22 mouse cellular contexts compared by ENCODE assay signal in the genomic region with DNA sequence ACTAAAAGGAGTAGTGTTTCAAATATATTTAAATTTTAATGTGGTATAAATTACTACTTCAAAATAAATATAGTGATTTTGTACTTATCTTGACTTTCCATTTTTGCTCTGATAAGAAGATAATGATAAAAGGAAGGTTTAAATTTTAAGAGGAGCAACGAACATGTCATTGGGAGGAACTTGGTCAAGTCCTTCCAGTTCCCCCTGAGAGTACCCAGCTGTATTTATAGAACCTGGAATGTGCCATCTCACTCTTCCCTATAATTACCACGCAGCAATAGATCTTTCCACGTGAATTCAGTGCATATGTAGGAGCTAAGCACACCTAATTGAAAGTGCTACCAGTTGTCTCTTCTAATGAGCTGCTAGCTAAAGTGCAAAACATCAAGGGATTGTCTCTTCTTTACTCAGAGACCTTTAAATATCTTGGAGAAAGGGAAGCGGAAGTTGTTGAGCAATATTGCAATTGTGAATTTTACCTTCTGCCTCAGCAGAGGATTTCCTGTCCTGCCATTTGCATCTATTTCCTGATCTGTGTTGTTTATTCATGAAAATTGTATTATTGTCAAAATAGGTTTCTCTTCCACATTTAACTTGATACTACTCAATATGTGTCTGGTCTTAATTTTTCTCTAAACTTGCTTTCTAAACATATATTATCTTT.
DNase-seq lines count a peak whose midpoint lies in the region; ATAC-seq and TF ChIP-seq lines count a peak whose summit lies in the region.
"Had no signal": no experiment of that assay in that cellular context is flagged by ENCODE, and none has a peak within 500 bp of the region (broad histone marks: within the 10 kb centered on the region; RNA-seq: fewer than 3 reads in every experiment).

No protein-coding gene starts in this region.

- H3K4me2 ChIP-seq in CH12.LX (ENCODE audit: insufficient read depth, low read depth, poor library complexity, severe bottlenecking) = no peak overlapping the region
- no peak overlapping the region for H3K4me2 ChIP-seq in forebrain, embryonic 16.5 days (ENCODE audit: low read length)
- H3K4me2 ChIP-seq in kidney, embryonic 15.5 days = no peak overlapping the region
- H3K4me2 ChIP-seq: embryonic facial prominence, embryonic 13.5 days; forebrain, embryonic 12.5 days; heart, embryonic 13.5 days; hindbrain, embryonic 12.5 days had no signal

- DNase-seq in layer of hippocampus, adult 2 months (ENCODE audit: low spot score in 2 of 2) = no peak
- DNase-seq in layer of hippocampus, postnatal 10 days (ENCODE audit: low spot score in 2 of 2) = no peak
- DNase-seq in 416B (ENCODE audit: low read depth) (peak; percentile 46), CH12.LX (ENCODE audit: extremely low read depth) (no peak)
- no peak for DNase-seq in adrenal gland, postnatal 4 days (ENCODE audit: low spot score in 2 of 2)
- DNase-seq: adrenal gland, postnatal 10 days; B cell, adult 2 months; cerebellum, adult 8-10 months; cerebellum, postnatal 14 days; forebrain, postnatal 0 days; gastrocnemius, postnatal 14 days; heart, postnatal 36 days had no signal

- H3K4me3 ChIP-seq in layer of hippocampus, adult 2 months = no peak overlapping the region
- H3K4me3 ChIP-seq in CH12.LX (replicated peaks in 1 of 3; ENCODE audit: low read depth in 2 of 3, low read length in 2 of 3, poor library complexity in 1 of 3) (no peak overlapping the region), macrophage (ENCODE audit: inconsistent target) (no peak overlapping the region)
- no peak overlapping the region for H3K4me3 ChIP-seq in forebrain, embryonic 16.5 days (replicated peaks; ENCODE audit: low read length)
- H3K4me3 ChIP-seq in kidney, embryonic 15.5 days (replicated peaks) = no peak overlapping the region
- H3K4me3 ChIP-seq: embryonic facial prominence, embryonic 13.5 days; forebrain, embryonic 12.5 days; heart, embryonic 13.5 days; hindbrain, embryonic 12.5 days had no signal

- H3K9me3 ChIP-seq in CH12.LX (replicated peaks; ENCODE audit: low read length) = no peaks in the 10 kb centered on the region
- no peaks in the 10 kb centered on the region for H3K9me3 ChIP-seq in forebrain, embryonic 16.5 days (ENCODE audit: control insufficient read depth, low read length)
- no peaks in the 10 kb centered on the region for H3K9me3 ChIP-seq in kidney, embryonic 15.5 days (replicated peaks)
- H3K9me3 ChIP-seq: embryonic facial prominence, embryonic 13.5 days; forebrain, embryonic 12.5 days; heart, embryonic 13.5 days; hindbrain, embryonic 12.5 days had no signal

- H3K9ac ChIP-seq in CH12.LX (ENCODE audit: insufficient read depth, low read depth) = no peak overlapping the region
- no peak overlapping the region for H3K9ac ChIP-seq in forebrain, embryonic 16.5 days (replicated peaks; ENCODE audit: low read depth, low read length)
- no peak overlapping the region for H3K9ac ChIP-seq in kidney, embryonic 15.5 days
- H3K9ac ChIP-seq: embryonic facial prominence, embryonic 13.5 days; forebrain, embryonic 12.5 days; forebrain, postnatal 0 days; heart, embryonic 13.5 days; hindbrain, embryonic 12.5 days had no signal

- H3K79me2 ChIP-seq in CH12.LX (replicated peaks; ENCODE audit: control insufficient read depth, extremely low read depth, insufficient read depth, poor library complexity, severe bottlenecking) (no peaks in the 10 kb centered on the region), macrophage (ENCODE audit: inconsistent target) (no peaks in the 10 kb centered on the region)

- H3K36me3 ChIP-seq in CH12.LX (replicated peaks in 1 of 2; ENCODE audit: control insufficient read depth in 1 of 2, insufficient read depth in 1 of 2, low read length in 1 of 2) (no peaks in the 10 kb centered on the region), macrophage (ENCODE audit: inconsistent target) (no peaks in the 10 kb centered on the region)
- H3K36me3 ChIP-seq in forebrain, embryonic 16.5 days (ENCODE audit: control insufficient read depth, insufficient read depth) = no peaks in the 10 kb centered on the region
- H3K36me3 ChIP-seq in kidney, embryonic 15.5 days = no peaks in the 10 kb centered on the region
- H3K36me3 ChIP-seq: embryonic facial prominence, embryonic 13.5 days; forebrain, embryonic 12.5 days; heart, embryonic 13.5 days; hindbrain, embryonic 12.5 days had no signal

- H3K27ac ChIP-seq in layer of hippocampus, adult 2 months = peak overlapping the region; percentile 33; the same call in 1 of the 2 replicates
- H3K27ac ChIP-seq in CH12.LX (ENCODE audit: insufficient read depth, low read depth) = no peak overlapping the region
- peak overlapping the region; percentile 89 for H3K27ac ChIP-seq in macrophage
- H3K27ac ChIP-seq in forebrain, embryonic 16.5 days (ENCODE audit: low read length) = no peak overlapping the region
- no peak overlapping the region for H3K27ac ChIP-seq in kidney, embryonic 15.5 days
- H3K27ac ChIP-seq: embryonic facial prominence, embryonic 13.5 days; forebrain, embryonic 12.5 days; heart, embryonic 13.5 days; hindbrain, embryonic 12.5 days had no signal

- peaks cover 3 to 39% of the 10 kb centered on the region in 2 experiments; a peak in 3 of 4 replicates for H3K4me1 ChIP-seq in CH12.LX (ENCODE audit: control insufficient read depth in 1 of 2, insufficient read depth in 2 of 2)
- no peaks in the 10 kb centered on the region for H3K4me1 ChIP-seq in forebrain, embryonic 16.5 days (replicated peaks; ENCODE audit: control insufficient read depth, insufficient read depth, low read length)
- H3K4me1 ChIP-seq in kidney, embryonic 15.5 days = no peaks in the 10 kb centered on the region
- H3K4me1 ChIP-seq: embryonic facial prominence, embryonic 13.5 days; forebrain, embryonic 12.5 days; heart, embryonic 13.5 days; hindbrain, embryonic 12.5 days had no signal

- no peak for ATAC-seq in forebrain, embryonic 16.5 days
- no peak for ATAC-seq in kidney, embryonic 15.5 days (replicated peaks; ENCODE audit: low FRiP score)
- ATAC-seq: CD4-positive, CD25-positive, alpha-beta regulatory T cell, adult 4 months; forebrain, postnatal 0 days; hindbrain, embryonic 16.5 days; inflammation-experienced regulatory T-cells, adult 6 months had no signal

- TF ChIP-seq EP300 in CH12.LX (IDR thresholded peaks at IDR 0.05; ENCODE audit: low read length) = peak; percentile 38; the same call in 1 of the 2 replicates

- in situ Hi-C loops in CH12.LX (cut with MboI; ENCODE audit: low pct_ligation_motif_present, low pct_unique_long_range_greater_than_20kb, low sequenced_read_pairs) = no loop called here

- dilution Hi-C loops in CH12.LX (cut with MboI; ENCODE audit: extremely low pct_ligation_motif_present, extremely low pct_unique_long_range_greater_than_20kb, low sequenced_read_pairs) = no loop called here

- TF ChIP-seq POLR2A in CH12.LX (IDR thresholded peaks at IDR 0.05; ENCODE audit: low read depth, low read length) = no peak

- 8% methylated on average over 4 of the region's 4 CpGs for WGBS in macrophage (ENCODE audit: missing documents)
- WGBS in forebrain, embryonic 16.5 days = 70% methylated on average over 4 of the region's 4 CpGs
- WGBS in kidney, embryonic 15.5 days = 66% methylated on average over 4 of the region's 4 CpGs

- TF ChIP-seq RAD21 in CH12.LX (IDR thresholded peaks at IDR 0.05; ENCODE audit: low read depth, low read length) = no peak

- H3K27me3 ChIP-seq in CH12.LX (replicated peaks) = no peaks in the 10 kb centered on the region
- H3K27me3 ChIP-seq in forebrain, embryonic 16.5 days (replicated peaks; ENCODE audit: control insufficient read depth, insufficient read depth, low read length) = no peaks in the 10 kb centered on the region
- H3K27me3 ChIP-seq in kidney, embryonic 15.5 days = no peaks in the 10 kb centered on the region
- H3K27me3 ChIP-seq: embryonic facial prominence, embryonic 13.5 days; forebrain, embryonic 12.5 days; heart, embryonic 13.5 days; hindbrain, embryonic 12.5 days had no signal

- no peak for TF ChIP-seq CTCF in layer of hippocampus, adult 2 months (conservative IDR thresholded peaks at IDR 0.05)
- TF ChIP-seq CTCF in CH12.LX (conservative IDR thresholded peaks at IDR 0.05 in 1 of 2, IDR thresholded peaks at IDR 0.05 in 1 of 2; ENCODE audit: low read depth in 2 of 2, low read length in 2 of 2) = no peak

TF ChIP-seq in CH12.LX, 34 proteins besides CTCF, POLR2A, EP300 and RAD21:
- TF ChIP-seq HCFC1 (IDR thresholded peaks at IDR 0.05; ENCODE audit: low read depth, low read length) (no peak), MAX (IDR thresholded peaks at IDR 0.05; ENCODE audit: low read length) (no peak), IRF4 (IDR thresholded peaks at IDR 0.05; ENCODE audit: low read depth, low read length) (peak; percentile 46; the same call in 1 of the 2 replicates), JUN (IDR thresholded peaks at IDR 0.05; ENCODE audit: insufficient read depth, low read depth, low read length) (peak; percentile 31; the same call in 1 of the 2 replicates), MEF2A (IDR thresholded peaks at IDR 0.05; ENCODE audit: borderline replicate concordance, low read depth, low read length) (peak; percentile 47; the same call in 1 of the 2 replicates), UBTF (IDR thresholded peaks at IDR 0.05; ENCODE audit: low read depth, low read length) (no peak)

Comparison
In these comparisons a context has a peak if more than half of its experiments do, and no peak if none do; other contexts are left out.
1. H3K27ac ChIP-seq: peak in layer of hippocampus, adult 2 months (single experiment) and macrophage (single experiment); none in CH12.LX (single experiment), forebrain, embryonic 16.5 days (single experiment) and kidney, embryonic 15.5 days (single experiment).